Mouse (Mus musculus): Measurements from ENCODE around the gene Impg1.
"Not testable (repeated sequence)": the region's sequence is repeated elsewhere in the genome, so short reads cannot be mapped to it uniquely, and the experiment has no call there.

The Impg1 gene

DNA sequence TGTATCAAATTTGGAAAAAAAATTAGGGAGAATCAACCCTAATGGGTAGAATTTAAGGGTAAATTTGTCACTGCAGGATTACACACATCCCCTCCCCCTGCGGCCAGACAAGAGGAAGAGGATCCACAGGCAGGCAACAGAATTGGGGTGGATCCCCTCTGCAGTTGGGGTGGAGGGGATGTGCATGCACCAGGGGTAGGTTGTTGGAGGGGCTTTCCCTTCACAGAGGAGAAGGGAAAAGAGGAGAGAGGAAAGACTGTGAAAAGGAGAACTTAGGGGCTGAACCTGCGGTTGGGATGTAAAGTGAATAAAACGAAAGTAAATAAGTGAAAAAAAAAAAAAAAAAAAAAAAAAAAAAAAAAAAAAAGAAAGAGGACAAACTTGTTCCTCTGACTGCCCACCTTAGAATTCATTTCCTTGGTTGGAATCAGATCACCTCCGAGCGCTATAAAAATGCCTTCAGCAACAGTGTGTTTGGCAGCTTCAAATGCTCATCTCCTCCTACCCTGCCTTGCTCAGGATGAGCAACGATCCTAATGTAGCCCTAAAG lies 120.8 kb downstream of the Impg1 start:
- DNase-seq (ENCODE audit: low read depth, low spot score): no peak

DNA sequence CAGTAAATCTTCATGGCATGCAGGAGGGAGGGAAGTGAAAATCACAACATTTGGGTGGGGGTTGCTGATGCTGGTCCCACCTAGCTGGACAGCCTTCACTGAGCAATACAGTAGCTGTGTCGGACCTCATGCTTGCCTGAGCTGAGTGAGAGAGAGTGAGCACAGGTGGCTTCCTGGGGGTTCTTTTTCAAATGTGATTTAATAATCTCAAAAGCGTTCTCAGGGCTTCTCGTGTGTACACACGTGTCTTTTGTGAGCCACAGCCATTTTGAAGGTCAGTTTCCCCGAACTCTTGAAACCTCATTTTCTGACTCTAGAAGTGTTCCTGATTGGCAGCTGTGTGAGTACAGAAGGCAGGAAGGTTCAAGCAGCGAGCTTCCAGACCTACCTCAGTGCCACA lies 122.8 kb downstream of the Impg1 start:
- no peak for DNase-seq (ENCODE audit: low read depth, low spot score)

DNA sequence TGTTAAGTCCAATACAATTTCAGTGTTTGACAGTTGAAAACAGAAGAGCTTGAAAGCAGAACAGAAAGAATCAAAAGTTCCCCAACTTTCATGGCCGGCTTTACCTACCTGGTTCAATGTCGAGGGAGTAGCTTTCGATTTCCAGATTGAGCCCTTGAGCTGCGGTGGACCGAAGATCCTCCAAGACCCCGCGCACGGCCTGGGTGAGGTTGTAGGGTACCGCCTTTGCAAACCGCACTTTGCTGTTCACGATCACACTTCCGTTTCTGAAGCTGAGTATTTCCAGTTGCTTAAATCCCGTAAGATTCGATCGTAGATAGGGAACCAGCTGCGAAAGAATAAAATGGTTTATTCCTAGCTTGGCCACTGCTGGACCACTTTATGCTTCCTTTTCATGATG lies 123.5 kb downstream of the Impg1 start:
- DNase-seq (ENCODE audit: low read depth, low spot score): no peak

DNA sequence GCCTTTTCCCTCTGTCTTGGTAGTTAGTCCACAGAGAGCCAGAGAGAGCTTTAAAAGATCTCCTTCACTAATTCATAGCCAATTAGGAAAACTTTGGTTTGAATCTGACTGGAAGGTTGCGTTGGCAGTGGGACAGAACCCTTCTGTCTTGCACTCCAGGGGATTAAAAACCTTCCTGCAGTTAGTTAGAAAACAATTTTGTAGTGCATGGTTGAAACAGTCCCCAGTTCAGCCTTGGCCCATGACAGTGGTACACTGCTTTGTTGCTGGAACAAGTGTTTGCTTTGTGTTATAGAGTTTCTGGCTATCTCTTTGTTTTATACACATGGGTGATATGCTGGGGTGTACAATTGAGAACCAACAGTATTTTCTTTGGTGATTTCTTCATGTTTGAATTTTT lies 124.4 kb downstream of the Impg1 start:
- no peak for DNase-seq (ENCODE audit: low read depth, low spot score)

DNA sequence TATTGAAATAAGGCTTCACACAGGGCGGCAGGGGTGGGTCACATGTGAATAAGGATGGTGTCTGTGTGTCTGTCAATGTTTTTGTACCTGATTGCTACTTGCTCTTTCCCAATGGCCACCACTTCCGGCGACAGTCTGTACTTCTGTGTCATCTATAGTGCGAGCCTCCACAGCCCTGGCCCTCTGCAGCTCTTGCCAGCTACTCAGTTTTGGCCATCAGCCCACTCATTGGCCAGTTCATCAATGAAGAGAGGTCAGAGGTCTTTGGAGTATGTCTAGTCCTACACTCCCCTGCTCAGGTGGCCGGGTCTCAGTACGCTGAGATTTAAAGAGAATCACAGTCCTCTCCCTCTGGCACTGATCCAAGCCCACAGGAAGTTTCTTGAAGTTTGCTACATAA lies 127.3 kb downstream of the Impg1 start:
- DNase-seq (ENCODE audit: low read depth, low spot score): no peak

DNA sequence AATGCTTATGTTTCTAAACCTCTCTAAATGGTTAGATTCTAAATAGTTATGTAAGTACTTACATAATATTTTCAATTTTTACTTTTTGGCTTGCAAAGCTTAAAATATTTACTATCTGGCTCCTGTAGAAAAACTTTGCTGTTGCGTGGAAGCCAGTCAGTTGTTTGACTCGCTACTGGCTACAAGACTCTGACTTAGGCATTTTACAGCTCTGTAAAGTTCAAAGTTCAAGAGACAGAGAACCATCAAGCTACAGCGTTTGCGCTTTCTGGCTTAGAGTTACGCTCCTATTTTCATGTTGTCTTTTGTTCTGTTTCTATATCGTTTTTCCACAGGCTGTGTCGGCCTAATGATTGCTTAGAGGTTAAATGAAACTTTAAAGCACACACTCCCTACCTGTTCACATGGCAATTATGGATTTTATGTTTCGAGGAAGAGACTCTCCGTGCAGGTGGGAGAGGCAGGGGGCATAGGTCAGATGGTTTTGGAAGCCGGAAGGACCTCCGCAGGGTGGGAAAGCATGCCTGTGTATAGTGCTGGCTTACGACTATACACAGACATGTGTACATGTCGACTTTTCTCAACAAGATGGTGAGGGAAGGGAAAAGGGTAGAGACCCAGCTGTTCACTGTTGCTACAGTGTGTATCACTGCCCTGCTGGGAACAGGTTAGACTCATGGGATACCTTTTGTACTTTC lies 129.5 kb downstream of the Impg1 start:
- no peak for DNase-seq (ENCODE audit: low read depth, low spot score)

DNA sequence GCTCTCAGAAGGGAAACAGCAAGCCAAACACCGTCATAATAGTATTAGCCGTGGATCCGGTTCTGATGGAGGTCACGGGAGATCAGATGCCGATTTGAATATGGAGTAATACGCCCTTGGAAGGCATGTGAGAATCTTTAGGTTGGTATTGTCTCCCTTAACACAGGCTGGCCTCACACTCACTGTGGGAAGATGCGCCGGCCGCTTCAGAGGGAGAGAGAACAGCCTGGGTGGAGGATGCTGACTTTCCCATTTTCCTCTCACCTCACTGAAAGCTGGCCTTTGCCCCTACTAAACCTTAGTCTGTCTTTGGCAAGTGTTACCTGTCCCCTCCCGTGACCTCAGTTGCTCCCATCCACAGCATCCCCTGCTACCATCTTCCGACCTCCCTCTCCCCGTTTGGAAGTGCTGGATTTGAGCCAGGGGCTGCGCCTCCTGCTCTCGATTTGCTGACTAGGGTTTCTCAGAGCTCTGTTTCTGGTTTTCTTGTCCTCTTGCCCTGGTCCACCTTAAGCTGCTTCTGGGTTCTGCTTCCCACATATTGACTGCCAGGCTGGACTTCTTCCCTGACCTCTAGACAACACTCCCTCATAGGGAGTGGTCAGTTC lies 131.2 kb downstream of the Impg1 start:
- DNase-seq (ENCODE audit: low read depth, low spot score): no peak

DNA sequence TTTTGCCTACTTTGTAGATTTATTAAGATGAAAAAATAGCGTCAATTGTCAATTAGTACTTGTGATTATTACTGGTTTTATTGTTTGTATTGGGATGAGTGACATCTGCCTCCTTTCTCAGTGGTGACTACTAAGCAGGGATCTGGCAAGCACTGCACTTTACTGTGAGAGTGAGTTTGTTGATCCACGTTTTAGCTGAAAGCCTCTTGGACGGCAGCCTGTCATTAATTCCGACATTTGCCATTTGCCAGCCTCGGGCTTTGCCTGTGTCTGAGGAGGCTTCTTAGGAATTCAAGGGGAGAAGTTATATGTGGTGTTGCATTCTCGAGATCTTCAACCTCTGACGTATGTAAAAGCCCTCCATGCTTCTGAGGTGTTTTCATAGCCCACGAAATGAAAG lies 131.8 kb downstream of the Impg1 start:
- DNase-seq (ENCODE audit: low read depth, low spot score): no peak

DNA sequence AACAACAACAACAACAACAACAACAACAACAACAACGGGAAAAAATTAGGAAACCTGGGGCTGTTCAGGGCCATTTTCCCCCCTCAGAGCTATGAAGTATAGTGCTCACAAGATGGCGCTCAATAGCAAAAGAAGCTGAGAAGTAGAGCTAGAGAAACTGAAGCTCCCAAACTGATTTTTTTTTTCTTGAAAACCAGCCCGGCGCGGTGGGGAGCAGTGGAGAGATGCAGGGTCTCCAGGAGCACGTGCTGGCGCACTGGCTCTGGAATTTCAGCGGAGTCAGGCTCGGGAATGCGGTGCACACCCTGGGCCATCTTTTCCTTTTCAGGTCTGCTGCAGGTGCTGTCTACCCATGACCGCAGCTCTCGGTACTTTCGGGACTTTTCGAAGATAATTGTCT lies 133.1 kb downstream of the Impg1 start:
- DNase-seq (ENCODE audit: low read depth, low spot score): peak; percentile 16

DNA sequence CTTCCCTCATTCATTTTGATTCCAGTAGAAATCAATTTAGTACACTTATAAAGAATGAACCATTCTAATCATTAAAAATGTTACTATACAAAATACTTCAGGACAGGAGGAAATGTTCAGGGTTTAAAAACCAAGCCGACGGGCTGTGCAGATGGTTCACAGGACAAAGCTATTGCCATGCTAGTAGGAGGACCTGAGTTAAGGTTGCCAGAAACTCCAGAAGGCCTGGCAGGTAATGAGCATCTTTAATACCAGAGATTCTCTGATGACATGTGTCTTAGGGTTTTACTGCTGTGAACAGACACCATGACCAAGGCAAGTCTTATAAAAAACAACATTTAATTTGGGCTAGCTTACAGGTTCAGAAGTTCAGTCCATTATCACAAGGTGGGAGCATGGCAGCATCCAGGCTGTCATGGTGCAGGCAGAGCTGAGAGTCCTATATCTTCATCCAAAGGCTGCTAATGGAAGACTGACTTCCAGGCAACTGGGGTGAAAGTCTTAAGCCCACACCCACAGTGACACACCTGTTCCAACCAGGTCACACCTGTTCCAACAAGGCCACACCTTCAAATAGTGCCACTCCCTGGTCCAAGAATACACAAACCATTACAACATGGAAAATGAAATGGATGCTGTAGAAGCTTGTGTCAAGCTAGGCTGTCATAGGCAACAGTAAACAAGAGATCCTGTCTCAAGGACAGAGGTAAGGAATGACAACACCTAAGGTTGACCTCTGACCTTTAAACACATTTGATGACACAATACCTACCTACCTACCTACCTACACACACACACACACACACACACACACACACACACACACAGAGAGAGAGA lies 144.0 kb downstream of the Impg1 start:
- DNase-seq (ENCODE audit: low read depth, low spot score): not testable (repeated sequence)

DNA sequence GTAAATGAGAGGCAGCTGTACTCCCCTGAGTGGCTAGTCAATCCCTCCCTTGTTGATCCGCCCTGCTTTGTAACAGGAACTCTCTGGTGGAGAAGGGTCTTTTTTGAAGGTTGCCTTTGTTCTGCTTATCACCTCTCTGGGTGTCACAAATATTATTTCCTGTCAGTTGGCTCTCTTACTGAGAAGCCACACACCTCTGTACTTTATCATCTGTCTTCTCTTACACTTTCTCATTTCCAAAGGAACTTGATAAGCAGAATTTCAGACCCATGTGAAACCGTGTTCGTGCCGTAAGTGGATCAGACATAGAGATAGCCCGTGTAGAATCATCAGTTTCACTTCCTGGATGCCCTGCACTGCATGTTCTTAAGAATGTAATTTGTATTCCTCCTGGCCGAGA lies 147.3 kb downstream of the Impg1 start:
- DNase-seq (ENCODE audit: low read depth, low spot score): no peak

DNA sequence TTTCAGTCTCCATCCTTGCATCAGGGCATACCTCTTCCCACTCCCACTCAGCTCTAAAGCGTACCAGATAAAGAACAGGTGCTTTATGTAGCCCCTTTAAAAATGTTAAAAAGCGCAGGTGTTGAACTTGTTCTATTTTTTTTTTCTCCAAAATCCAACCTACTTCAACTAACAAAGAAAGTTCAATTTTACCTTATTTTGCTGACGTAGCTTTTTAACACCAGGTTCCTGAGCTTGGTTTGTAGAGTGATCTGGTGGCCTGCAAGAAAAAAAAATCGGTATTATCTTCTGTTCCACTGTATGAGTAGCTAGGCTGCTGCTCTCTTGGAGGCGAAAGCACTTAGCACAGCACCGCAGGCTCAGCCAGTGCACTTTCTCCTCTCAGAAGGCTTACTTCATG lies 149.4 kb downstream of the Impg1 start:
- no peak for DNase-seq (ENCODE audit: low read depth, low spot score)

DNA sequence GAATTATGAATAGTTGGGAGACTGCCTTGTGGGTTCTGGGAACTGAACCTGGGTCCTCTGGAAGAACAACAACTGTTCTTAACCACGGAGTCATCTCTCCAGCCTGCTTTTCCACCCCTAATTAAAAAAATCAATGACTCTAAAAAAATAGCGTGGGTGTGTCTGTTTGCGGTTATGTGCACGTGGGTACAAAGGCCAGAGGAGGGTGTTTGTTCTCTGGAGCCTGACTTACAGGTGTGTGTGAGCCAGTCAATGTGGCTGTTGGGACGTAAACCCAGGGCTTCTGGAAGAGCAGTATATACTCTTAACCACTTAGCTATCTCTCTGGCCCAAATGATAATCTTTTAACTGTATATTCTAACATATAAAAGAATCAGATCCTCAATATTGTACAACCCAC lies 151.7 kb downstream of the Impg1 start:
- DNase-seq (ENCODE audit: low read depth, low spot score): no peak

DNA sequence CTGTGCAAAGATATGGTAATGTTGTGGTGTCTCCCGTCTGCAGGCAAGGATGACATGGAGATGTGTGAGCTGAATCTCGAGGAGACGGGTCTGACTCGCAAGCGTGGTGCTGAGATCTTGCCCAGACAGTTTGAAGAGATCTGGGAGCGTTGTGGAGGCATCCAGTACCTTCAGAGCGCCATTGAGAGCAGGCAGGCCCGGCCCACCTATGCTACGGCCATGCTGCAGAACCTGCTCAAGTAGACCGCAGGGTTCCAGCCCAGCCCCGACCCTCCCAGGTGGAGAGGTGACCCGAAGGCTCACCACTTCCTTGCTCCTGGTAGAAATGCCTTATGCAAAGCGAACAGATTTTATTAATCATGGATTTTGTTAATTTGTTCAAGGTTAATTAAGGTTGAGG lies 157.7 kb downstream of the Impg1 start:
- no peak for DNase-seq (ENCODE audit: low read depth, low spot score)

DNA sequence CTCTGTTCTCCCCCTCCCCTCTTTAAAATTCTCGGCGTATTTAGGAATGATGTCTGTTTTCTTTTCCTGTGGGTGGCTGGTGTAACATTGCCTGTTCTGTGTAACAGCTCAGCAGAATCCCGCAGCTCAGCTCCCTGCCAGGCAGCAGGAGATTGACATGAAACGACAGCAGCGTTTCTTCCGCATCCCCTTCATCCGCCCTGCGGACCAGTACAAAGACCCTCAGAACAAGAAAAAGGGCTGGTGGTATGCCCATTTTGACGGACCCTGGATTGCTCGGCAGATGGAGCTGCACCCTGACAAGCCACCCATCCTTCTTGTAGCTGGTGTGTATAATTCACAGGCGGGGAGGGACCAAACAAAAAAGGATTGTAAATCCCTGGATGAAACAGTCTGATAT lies 158.4 kb downstream of the Impg1 start:
- DNase-seq (ENCODE audit: low read depth, low spot score): no peak

DNA sequence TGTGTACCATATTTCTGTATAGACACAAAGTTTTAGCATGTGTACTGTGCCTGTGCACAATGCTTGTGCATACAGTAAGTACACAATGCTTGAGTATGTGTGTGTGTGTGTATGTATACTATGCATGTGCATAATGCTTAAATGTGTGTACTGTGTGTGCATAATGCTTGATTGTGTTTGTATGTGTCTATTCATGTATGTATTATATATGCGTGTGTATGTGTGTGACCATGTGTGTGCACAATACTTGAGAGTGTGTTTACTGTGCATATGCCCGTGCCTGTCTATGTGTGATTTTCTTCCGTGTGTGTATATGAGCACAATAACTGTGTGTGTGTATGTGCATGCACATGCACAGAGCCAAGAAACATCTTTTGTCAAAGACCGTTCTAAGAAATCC lies 158.9 kb downstream of the Impg1 start:
- DNase-seq (ENCODE audit: low read depth, low spot score): no peak

DNA sequence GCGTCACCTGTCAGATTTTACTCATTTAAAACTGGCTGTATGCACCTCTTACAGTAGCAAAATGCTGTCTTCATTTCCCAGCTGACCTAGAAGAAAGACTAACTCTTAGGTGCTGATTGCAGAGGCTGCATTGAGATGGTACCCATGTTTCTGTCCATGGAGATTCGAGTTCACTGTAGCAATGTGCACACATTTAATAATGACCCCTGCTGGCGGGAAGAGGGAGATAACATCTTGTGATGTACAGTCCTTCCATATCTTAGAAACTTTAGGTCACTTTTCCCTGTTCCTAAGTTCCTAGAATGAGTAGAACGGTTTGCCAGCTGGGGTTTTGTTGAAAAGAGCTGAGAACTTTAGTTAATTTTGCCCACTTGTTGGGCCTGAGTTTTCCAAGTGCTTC lies 161.8 kb downstream of the Impg1 start:
- no peak for DNase-seq (ENCODE audit: low read depth, low spot score)

DNA sequence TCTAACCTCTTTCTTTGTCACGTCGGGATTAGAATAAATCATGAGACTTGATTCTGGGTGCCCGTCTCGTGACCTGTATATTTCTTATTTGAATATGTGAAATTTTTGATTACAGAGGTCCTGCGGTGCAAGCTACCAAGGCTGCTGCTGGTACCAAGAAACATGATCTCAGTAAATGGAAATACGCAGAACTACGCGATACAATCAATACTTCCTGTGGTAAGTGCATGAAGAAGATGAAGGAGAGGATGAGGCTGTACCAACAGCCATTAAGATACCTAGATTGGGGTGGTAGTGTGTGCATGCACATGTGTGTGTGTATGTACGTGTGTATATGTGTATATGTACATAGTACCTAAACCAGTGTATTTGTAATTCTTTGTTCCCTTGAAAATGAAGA lies 166.2 kb downstream of the Impg1 start:
- no peak for DNase-seq (ENCODE audit: low read depth, low spot score)

DNA sequence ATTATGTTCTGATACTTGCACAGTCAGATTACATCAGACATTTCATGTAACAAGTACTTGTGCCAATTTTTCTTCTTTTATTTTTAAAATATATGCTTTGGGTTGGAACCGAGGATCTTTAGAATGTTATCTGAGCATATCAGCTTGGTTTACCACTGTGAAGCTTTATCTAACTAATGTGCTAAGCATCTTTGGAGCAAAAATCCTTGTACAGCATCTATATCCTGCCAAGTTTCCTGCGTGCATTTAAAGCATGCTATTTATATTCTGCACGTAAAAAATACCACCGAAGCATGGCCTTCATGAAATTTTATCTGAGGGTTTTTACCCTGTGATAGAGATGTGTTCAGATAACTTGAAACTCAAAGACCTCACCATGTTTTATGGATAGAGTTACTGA lies 169.2 kb downstream of the Impg1 start:
- no peak for DNase-seq (ENCODE audit: low read depth, low spot score)

DNA sequence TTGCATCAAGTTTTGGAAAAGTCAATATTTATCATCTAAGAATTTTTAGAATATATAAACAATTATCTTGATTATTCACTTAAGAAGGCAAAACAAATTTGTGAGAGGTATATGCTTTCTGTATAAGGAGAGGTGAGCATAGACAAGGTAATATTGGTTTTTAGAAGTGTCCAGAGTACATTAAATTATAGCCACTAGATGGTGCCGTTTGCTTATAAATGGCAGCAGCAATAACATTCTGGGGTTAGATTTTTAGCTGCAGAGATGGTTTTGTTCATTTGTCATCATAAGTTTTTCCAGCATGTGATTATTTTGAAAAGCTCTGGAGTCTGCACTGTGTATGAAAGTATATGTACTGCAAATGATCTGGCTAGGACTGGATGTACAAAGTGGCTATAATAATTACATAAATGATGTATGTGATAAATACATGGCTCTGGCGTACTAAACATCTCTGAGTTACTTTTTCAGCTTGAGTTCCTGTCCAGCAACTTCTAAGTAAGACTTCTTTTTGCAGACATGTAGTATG lies 172.2 kb downstream of the Impg1 start:
- no peak for DNase-seq (ENCODE audit: low read depth, low spot score)

DNA sequence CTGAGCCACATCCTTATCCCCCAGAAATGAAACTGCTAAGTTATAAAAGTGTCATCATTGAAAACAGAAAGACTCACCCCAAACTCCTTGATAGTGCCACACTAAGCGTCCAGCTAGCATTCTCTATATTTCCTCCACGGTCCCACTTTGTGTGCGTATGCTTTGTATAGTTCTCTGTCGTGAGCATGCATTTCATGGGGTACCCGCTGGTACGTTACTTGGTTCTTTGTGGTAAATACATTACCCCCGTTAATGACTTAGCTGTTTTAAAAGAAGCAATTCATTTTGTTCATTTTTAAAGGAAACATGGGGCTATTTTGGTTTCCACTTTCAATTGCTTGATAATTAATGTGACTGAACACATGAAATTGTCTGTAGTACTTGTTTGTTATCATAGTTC lies 178.4 kb downstream of the Impg1 start:
- no peak for DNase-seq (ENCODE audit: low read depth, low spot score)

DNA sequence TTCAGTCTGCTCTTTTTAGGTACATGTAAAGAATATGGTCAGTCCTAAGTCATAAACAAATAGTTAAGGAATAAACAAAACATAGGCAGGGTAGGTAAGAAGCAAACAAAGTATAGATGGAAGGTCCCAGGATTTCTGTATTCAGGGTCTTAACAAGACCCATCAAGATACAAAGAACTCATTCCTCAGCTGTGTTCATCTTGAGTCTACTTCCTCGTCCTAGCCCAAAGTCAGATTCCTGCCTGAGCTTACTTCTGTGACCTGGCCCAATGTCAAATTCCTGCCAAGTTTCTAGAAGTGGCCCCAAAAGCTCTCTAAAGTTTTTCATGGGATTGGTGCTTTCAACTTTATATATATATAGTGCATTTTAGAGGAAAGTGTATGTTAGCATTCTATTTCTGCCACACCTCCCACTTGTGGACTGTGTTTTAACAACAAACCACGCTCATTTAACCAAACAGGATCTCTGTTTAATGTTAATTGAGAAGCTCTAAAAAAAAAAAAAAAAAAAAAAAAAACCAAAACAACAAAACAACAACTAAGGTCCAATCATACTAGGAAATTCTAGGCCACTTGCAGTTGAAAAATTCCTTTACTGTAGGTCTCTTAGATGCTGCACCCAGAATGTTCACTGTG lies 180.6 kb downstream of the Impg1 start:
- no peak for DNase-seq (ENCODE audit: low read depth, low spot score)
